Mouse (Mus musculus) limb, embryonic 14.5 days (tissue): ENCODE measurements around the gene Tmem56. TPM values are rescaled to one million over a fixed set of nuclear protein-coding genes. Genes with fewer than 3 reads are reported as not detected.

Experiments used
- ATAC-seq: fragments of 200-750 bp; cut with Nextera tagmentation; 2 replicates; pipeline ENCODE4 v1.8.0; 2017; ENCODE audit warnings: low read depth, moderate number of reproducible peaks, moderate TSS enrichment; ENCODE audit not compliant: low FRiP score
- DNase-seq: peaks from one replicate; pipeline ENCODE4 v3.0.0-alpha.2; 2015; ENCODE audit warnings: low spot score
- H3K27ac ChIP-seq: fragments of 300-500 bp; sonication (generic); replicated peaks from 2 replicates; pipeline ENCODE4 v1.5.1; 2014; ENCODE audit warnings: low read depth, mild to moderate bottlenecking, low read length, moderate library complexity, mixed read lengths
- H3K27me3 ChIP-seq: fragments of 300-500 bp; sonication (generic); 2 replicates; pipeline ENCODE4 v1.6.1; 2014; ENCODE audit warnings: low read length, mixed read lengths; ENCODE audit not compliant: control insufficient read depth, insufficient read depth
- H3K36me3 ChIP-seq: fragments of 300-500 bp; sonication (generic); 2 replicates; pipeline ENCODE4 v1.6.1; 2014; ENCODE audit warnings: mild to moderate bottlenecking, low read length, moderate library complexity, mixed read lengths; ENCODE audit not compliant: control insufficient read depth, insufficient read depth
- H3K4me1 ChIP-seq: fragments of 300-500 bp; sonication (generic); 2 replicates; pipeline ENCODE4 v1.6.1; 2014; ENCODE audit warnings: antibody characterized with exemption, low read length, mixed read lengths; ENCODE audit not compliant: control insufficient read depth, insufficient read depth
- H3K4me2 ChIP-seq: fragments of 300-500 bp; sonication (generic); replicated peaks from 2 replicates; pipeline ENCODE4 v1.6.1; 2014; ENCODE audit warnings: low read depth, mild to moderate bottlenecking, low read length, moderate library complexity; ENCODE audit not compliant: severe bottlenecking
- H3K4me3 ChIP-seq: fragments of 300-500 bp; sonication (generic); replicated peaks from 2 replicates; pipeline ENCODE4 v1.5.1; 2014; ENCODE audit warnings: low read length
- H3K9ac ChIP-seq: fragments of 300-500 bp; sonication (generic); 2 replicates; pipeline ENCODE4 v1.6.1; 2014; ENCODE audit warnings: mild to moderate bottlenecking, low read depth, low read length, moderate library complexity; ENCODE audit not compliant: severe bottlenecking
- H3K9me3 ChIP-seq: fragments of 300-500 bp; sonication (generic); 2 replicates; pipeline ENCODE4 v1.6.1; 2016; ENCODE audit warnings: low read length; ENCODE audit not compliant: control insufficient read depth
- POLR2A ChIP-seq: fragments of 200-500 bp; IDR thresholded peaks from 2 replicates; pipeline ENCODE4 v1.8.0; 2012; ENCODE audit warnings: inconsistent platforms, mild to moderate bottlenecking, moderate library complexity, borderline replicate concordance; ENCODE audit not compliant: insufficient read depth, insufficient read length; ENCODE audit errors: extremely low read depth
- WGBS: fragments of 180-500 bp; shearing (Covaris S2); extraction: QIAGEN DNeasy Blood & Tissue Kit; methylation state at CpG from one replicate; pipeline ENCODE4 v1.1.7; 2014; 5-methylcytosine and 5-hydroxymethylcytosine counted together
- polyA plus RNA-seq, 2 experiments: library from polyadenylated mRNA; depleted of rRNA in 1 of 2; stranded (reverse) in 1 of 2; unstranded in 1 of 2; fragments of >200 nt; fragmentation: Nextera tagmentation in 1 of 2; extraction: Ambion mirVana in 1 of 2; gene quantifications; 2 replicates each; pipeline versions ENCODE4 v1.2.1 to v1.2.3; 2012 to 2014

Tmem56 gene
- polyA plus RNA-seq, 2 experiments, result 1.4 to 1.8 TPM

GRCm38 (mm10) chr3:121242111-121242936 lies 40.6 kb downstream of the Tmem56 start:
- Histone ChIP-seq H3K9ac (no peak overlapping the region), H3K27ac (no peak overlapping the region), H3K4me2 (no peak overlapping the region), H3K36me3 (no peaks in the 10 kb centered on the region), H3K9me3 (no peaks in the 10 kb centered on the region), H3K4me1 (peaks cover 12% of the 10 kb centered on the region), H3K27me3 (no peaks in the 10 kb centered on the region), H3K4me3 (no peak overlapping the region)
- DNase-seq, result no peak
- no peak for TF ChIP-seq POLR2A
- no peak for ATAC-seq
- 28% methylated on average over 9 of the region's 9 CpGs for WGBS

GRCm38 (mm10) chr3:121240362-121241040 lies 42.4 kb downstream of the Tmem56 start:
- peaks cover 12% of the 10 kb centered on the region for H3K4me1 ChIP-seq
- ATAC-seq (no peak), DNase-seq (no peak)
- no peak overlapping the region for H3K4me2 ChIP-seq
- WGBS, result 62% methylated on average over 8 of the region's 8 CpGs
- H3K27ac ChIP-seq, result no peak overlapping the region
- no peaks in the 10 kb centered on the region for H3K27me3 ChIP-seq
- no peak overlapping the region for H3K9ac ChIP-seq
- H3K4me3 ChIP-seq, result no peak overlapping the region
- no peak for TF ChIP-seq POLR2A
- no peaks in the 10 kb centered on the region for H3K9me3 ChIP-seq
- no peaks in the 10 kb centered on the region for H3K36me3 ChIP-seq

DNA sequence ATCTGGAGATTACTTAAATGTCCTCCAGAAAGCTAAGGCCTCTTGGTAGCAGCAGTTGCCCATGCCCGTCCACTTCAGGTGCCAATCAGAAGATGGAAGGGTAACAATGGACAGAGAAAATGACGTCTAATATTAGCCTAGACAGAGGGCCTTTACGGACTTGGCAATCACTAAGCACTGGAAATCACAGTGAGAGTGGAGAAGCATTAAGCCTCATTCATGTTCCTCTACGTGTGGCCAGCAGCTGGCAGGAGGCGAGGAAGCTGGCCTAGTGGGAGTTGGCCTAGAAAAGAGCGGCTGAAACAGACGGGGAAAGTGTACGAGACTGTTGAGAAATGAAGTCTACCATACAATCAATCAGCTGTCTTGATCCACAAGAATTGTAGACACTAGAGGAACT lies 43.8 kb downstream of the Tmem56 start:
- Histone ChIP-seq H3K27me3 (no peaks in the 10 kb centered on the region), H3K4me3 (no peak overlapping the region), H3K9ac (no peak overlapping the region), H3K9me3 (no peaks in the 10 kb centered on the region), H3K4me2 (no peak overlapping the region), H3K36me3 (no peaks in the 10 kb centered on the region), H3K27ac (no peak overlapping the region), H3K4me1 (peaks cover 12% of the 10 kb centered on the region)
- 70% methylated on average over 8 of the region's 8 CpGs for WGBS
- ATAC-seq (no peak), DNase-seq (no peak)
- TF ChIP-seq POLR2A, result no peak

GRCm38 (mm10) chr3:121224763-121225162 lies 58.1 kb downstream of the Tmem56 start:
- TF ChIP-seq POLR2A, result no peak
- no peaks in the 10 kb centered on the region for H3K4me1 ChIP-seq
- ATAC-seq, result no peak
- no peak overlapping the region for H3K4me3 ChIP-seq
- no peak overlapping the region for H3K27ac ChIP-seq
- DNase-seq, result no peak
- H3K9me3 ChIP-seq, result no peaks in the 10 kb centered on the region
- no peak overlapping the region for H3K9ac ChIP-seq
- no peaks in the 10 kb centered on the region for H3K27me3 ChIP-seq
- H3K36me3 ChIP-seq, result no peaks in the 10 kb centered on the region
- no peak overlapping the region for H3K4me2 ChIP-seq
- 88% methylated on average over 8 of the region's 8 CpGs for WGBS

DNA sequence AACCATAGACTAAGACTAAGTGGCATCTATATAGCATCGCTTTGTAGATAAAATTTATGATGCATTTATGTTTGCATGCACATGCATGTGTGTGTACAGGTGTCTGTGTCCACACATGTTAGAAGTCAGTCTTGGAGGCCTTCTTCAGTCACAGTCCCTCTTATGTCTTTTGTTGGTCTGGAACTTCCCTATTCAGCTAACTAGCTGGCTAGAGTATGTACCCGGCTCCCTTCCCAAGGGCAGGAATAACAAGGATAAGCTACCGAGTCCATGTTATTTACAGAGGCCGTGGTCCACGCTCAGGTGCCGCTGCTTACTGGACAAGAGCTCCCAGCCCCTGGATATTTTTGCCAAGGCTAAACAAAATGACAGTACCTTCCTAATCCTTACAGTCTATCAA lies 58.7 kb downstream of the Tmem56 start:
- Histone ChIP-seq H3K9me3 (no peaks in the 10 kb centered on the region), H3K4me1 (no peaks in the 10 kb centered on the region), H3K36me3 (no peaks in the 10 kb centered on the region), H3K27me3 (no peaks in the 10 kb centered on the region), H3K27ac (no peak overlapping the region), H3K4me2 (no peak overlapping the region), H3K9ac (no peak overlapping the region), H3K4me3 (no peak overlapping the region)
- ATAC-seq, result no peak
- no peak for DNase-seq
- WGBS, result 90% methylated on average over 6 of the region's 6 CpGs
- no peak for TF ChIP-seq POLR2A
